Mouse (Mus musculus): ENCODE results near the gene Vill. TPM values are rescaled to one million over a fixed set of nuclear protein-coding genes. Genes with fewer than 3 reads are reported as not detected.
A peak's percentile ranks its signal among the peaks of the same experiment; 100 is the strongest.

The Vill gene
- total RNA-seq, 2 experiments from 2014 or later = 0.18 to 0.81 TPM

DNA sequence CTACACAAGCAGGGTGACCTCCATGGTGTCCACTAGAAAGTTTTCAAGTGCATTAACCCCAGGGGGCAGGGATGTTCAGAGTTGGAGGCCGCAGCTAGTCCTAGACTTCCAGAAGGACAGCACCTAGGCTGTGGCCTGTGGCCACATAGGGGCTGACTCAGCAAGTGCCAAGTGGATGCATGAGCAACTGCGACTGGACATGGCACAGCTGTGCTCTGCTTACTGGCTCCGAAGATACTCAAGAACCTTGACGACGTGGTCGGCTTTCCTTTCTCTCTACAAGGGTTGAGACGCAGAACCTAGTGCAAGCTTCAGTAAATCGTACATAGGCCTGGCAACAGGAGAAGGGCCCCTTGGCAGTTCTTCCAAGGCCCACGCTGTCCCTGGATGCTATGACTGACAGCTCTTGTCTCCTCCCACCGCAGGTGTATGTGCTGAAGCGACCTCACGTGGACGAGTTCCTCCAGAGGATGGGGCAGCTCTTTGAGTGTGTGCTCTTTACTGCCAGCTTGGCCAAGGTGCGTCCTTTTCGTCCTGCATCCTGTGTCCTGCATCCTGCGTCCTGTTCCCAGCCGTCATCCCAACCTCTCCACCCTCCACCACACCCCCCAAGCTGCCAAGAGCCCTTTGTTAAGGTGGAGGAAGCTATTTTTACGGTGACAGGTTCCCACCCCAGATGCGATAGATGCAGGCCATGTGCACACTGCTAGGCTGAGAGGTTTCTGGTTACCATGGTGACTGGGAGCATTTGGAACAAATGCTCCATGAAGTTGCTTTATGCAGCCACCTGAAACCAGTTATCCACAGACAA is 19.3 kb upstream of the Vill start:
- no peak for DNase-seq
- intact Hi-C loops (cut with DNase I) = no loop called here

DNA sequence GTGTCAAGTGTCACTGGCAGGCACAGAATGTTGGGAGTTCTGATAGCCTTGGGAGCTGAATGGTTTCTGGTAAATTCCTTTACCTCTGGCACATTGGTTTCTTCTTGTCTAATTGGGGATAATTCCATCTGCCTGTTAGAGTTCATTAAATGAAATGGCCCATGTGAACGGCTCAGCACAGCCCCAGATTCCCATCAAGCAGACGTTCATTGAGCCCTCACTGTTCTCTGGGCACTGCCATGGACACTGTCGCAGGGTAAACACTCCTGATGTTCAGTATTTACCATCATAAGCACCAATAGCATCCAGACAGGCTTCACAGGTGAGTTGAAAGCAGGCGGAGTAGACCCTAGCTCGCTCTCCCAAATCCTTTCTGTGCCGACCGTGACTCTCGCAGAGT is 18.5 kb upstream of the Vill start:
- DNase-seq = no peak
- intact Hi-C loops (cut with DNase I) = no loop called here

DNA sequence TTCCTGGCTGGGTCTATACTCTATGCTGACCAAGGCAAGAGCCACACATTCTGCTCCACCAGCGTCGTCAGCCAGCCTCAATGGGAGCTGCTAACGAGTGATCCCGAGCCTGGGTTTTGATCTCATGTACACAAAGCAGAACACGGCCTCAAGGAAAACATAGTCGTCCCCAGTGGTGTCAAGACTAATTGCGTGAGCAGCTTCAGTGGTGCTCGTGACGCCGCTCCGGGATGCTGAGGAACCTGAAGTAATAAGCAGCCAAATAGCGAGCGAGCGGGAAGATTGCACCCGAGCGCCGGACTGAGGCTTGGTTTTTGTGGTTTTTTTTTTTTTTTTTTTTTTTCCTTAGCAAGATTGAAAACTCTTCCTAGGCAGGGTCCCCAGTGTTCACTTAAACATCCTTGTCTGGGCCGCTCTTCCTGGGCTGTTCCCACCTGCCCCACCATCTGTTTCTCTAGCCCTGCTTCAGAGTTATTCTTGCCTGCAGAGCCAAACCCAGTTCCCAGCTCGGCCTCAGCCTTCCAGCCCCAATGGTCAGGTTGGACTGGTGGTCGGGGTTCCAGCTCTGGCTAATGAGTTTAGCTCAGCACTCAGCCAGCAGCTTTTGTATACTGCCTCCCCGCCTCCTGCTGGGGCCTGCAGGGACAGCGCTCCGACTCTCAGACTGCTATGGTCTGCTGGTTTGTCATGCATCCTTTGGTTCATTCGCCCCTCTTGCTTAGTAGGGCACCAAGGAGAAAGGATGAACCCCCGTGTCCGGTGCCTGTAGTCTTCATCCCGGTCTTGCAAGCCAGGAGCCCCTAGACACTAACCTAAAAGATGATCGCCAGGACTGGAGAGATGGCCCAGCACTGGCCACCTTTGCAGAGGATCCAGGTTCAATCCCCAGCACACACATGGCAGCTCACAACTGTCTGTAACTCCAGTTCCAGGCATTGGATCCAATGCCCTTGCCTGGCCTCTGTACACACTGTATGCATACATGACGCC is 17.6 kb upstream of the Vill start:
- DNase-seq = no peak
- intact Hi-C loops (cut with DNase I) = no loop called here

DNA sequence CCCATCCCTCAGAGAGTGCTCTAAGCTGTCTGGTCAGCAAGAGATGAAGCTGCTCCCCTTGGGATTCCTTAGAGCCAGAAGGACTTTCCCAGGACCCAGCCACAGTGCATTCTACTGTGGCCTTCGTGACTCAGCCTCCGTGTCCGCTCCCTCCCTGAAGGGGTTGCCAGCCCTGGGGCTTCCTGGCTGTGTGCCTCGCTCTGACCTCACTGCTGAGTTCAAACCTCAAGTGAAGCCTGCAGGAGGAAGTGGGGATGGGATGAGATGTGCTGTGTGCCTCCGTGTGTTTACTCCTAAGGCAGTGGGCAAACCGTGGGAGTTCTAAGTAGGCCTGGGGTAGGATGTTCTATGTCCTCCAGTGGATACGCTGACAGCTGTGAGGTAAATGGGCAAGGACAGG is 16.7 kb upstream of the Vill start:
- intact Hi-C loops (cut with DNase I) = no loop called here
- peak; percentile 81 to 82 for DNase-seq

DNA sequence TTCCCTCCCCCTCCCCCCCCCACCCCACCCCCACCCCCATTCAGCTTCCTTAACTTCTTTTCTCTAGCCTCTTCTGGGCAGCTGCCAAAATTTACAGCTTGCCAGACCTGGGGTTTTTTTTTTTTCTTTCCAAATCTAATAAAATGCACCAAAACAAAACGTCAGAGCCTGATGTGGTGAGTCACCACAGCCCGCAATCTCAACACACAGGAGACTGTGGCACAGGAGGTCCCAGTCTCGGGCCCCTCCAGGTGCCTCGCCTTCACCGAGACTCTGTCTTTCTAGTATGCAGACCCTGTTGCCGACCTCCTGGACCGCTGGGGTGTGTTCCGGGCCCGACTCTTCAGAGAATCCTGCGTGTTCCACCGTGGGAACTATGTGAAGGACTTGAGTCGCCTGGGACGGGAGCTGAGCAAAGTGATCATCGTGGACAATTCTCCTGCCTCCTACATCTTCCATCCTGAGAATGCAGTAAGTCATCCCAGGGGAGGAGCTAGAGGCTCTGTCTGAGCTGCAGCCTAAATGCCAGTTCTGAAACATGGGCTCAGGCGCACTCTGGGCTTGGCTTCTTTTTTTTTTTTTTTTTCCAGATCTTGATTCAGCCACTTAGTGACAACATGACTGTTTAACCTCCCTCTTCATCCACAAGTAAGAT is 15.4 kb upstream of the Vill start:
- no peak for DNase-seq
- intact Hi-C loops (cut with DNase I) = no loop called here

DNA sequence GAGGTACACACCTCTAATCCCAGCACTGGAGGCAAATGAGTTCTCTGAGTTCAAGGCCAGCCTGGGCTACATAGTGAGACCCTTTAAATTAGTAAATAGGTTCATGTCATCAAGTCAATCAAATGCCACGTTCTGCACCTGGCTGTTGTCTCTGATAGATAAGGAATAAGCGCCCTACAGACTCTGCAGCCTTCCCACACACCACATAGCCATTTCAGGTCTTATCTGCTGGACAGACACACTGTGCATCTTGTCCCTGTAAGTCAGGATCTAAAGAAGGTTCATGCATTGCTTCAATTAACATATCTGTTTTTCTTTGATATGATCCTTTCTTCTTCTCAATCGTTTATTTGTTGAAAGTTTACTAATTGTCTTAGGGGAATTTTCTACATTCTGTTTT is 14.0 kb upstream of the Vill start:
- DNase-seq = no peak
- intact Hi-C loops (cut with DNase I) = no loop called here

DNA sequence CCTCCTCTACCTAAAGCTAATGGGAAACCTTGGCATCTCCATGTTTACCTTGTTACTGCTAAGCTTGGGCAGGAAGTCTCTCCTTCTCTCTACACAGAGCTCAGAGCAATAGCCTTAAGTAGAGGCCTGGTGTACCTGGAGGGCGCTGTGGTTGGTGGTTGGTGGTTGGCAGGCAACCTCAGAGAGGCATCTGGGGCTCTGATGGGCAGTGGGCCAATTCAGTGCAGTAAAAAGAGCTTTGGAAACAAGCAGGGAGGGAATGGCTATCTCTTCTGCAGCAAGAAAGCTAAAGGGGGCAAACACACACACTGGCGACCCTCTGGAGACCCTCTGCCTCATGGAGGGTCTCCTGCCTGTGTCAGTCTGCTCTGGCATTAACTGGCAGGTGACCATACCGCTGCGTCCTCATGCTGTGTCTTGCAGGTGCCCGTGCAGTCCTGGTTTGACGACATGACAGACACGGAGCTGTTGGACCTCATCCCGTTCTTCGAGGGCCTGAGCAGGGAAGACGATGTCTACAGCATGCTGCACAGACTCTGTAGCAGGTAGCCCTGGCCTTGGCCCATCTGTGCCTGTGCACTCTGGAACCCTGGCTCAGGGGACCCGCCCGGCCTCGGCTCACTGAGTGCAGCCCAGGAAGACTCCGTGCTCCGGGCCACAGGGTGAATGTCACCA is 12.3 kb upstream of the Vill start:
- no peak for DNase-seq
- intact Hi-C loops (cut with DNase I) = no loop called here

DNA sequence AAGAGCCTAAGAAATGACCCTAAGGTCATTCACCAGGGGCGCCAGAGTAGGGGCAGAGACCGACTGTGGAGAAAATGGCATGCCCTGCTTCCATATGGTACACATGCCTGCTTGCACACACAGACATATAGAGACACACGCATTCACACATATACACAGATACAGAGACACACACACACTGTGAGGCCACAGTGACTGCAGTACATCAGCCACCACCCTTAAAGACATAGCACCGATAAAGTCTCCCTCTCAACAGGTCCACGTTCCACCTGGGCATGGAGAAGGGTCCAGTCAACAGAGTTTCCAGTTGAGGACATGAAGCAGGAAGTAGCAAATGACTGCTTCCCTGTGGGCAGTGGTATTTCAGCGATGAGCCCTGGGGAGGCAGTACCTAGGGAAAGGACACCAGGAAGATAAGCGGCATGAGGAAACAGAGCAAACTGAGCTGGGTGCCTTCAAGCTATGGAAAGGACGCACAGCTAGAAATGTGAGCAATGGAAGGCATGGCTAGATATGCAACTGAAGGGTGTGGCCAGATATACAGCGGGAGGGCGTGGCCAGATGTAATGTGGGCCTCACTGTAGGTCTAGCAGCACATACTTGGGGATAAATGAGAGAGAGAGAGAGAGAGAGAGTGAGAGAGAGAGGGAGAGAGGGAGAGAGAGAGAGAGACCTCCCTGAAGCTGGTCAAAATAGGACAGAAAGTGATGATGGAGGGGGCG is 4.2 kb upstream of the Vill start:
- intact Hi-C loops (cut with DNase I) = no loop called here
- no peak for DNase-seq

DNA sequence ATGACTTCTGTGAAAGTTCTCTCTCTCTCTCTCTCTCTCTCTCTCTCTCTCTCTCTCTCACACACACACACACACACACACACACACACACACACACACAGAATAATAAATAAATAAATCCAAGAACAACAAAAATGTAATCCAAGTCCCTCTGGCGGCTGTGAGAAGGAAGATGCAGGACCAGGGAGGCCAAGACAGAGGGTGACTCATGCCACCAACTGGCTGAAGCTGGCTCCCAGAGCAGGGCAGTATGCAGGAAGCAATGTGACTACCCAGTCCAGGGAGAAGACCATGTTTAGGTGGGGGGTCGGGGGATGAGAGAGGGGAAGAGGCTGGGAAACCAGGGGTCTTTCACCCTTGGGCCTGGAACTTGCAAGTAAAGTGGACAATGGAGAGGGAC is 1.4 kb upstream of the Vill start:
- intact Hi-C loops (cut with DNase I) = no loop called here
- DNase-seq = no peak

DNA sequence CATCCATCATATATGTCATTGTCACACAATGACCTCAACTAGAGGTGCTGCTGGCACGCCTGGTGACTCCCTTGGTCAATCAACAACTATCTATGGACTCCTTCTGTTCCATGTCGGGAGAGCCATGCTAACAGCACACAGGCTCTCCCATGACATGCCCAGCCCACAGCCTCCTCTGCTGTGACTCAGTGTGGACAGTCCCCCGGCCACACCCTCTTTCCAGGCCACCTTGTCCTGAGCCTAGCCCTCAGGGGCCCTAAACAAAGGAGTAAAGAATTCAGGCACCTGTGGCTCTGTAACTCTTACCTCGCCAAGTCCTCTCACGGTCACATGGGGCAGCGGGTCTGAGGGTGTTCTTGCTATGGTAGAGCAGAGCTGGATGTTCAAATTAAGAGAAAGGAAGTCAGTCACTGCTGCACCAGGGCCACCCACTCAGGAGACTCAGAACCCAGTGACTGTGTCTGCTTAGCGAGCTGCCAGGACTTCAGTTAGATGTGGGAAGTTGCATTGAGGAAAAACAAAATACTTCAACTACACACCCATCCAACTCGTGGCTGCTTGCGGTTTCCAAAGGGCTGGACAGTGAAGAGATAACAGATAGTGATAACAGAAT is 1.5 kb downstream of the Vill start:
- DNase-seq = no peak
- intact Hi-C loops (cut with DNase I) = no loop called here

DNA sequence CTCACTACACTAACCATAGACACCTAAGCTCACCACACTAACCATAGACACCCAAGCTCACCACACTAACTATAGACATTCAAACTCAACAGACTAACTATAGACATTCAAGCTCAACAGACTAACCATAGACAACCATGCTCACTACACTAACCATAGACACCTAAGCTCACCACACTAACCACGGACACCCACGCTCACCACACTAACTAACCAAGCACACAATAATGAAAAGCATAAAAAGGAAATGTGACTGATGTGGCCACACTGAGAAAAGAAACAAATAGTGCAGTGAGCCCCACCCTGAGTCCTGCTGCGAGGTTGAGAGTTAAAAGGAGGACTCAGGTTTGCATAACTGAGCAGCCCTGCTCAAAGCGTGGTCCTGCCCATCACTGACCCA is 2.8 kb downstream of the Vill start:
- intact Hi-C loops (cut with DNase I) = no loop called here
- DNase-seq = no peak

DNA sequence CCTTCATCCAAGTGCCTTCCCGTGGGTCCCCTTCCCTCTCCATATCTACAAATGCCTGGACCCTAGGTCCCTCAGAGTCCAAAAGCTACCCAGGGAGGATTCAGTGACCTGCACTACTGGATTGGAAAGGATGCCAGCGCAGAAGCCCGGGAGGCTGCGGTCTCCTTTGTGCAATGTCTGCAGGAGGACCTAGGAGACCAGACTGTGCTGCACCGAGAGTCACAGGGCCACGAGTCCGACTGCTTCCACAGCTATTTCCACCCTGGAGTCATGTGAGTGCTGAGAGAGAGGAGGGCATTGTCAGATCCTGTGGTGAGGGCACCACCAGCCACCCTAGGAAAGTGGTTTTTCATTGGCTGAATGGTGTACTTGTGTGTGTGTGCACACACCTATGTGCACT is 5.7 kb downstream of the Vill start:
- intact Hi-C loops (cut with DNase I) = no loop called here
- no peak for DNase-seq

DNA sequence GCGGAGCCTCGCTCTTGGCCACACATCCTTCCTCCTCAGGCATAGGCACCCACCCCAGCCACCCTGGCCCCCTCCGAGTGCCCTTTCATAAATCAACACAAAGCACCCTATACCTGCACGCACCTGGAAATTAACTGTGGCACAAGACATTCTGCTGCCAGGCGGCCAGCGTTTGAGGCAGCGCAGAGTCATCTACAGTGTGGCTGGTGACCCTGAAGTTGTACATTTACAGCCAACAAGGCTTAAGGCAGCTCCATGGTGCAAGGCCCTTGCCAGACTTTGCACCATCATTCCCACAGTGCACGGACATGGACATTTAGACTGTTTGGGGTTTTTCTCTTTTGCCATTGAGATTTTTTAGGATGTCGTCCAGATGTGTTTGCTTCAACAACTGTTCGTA is 8.1 kb downstream of the Vill start:
- DNase-seq = no peak
- intact Hi-C loops (cut with DNase I) = no loop called here

DNA sequence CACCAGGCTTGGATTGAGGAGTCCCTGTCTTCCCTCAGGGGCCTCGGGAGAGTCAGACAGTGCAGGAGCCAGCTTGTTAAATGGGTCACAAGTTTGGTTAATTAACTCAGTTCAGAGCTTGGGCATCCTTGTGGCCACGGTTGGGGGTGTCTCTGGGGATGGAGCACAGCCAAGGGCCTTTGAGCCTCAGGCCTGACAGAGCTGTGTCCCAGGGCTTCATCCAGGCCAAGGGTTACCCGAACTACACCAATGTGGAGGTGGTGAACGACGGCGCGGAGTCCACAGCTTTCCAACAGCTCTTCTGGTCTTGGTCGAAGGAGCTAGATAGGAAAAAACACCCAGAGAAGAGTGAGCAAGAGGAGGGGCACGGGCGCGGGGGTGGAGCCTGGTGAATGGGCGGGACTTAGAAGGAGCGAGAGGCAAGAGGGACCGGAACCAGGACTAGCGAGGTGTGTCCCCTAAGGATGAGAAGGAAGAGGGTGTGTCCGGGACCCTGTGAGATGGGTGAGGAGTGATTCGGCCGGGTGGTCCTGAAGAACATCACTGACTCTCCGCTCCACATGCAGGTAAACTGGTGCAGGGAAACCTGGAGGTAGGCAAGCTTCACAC is 10.6 kb downstream of the Vill start:
- intact Hi-C loops (cut with DNase I) = no loop called here
- no peak for DNase-seq

DNA sequence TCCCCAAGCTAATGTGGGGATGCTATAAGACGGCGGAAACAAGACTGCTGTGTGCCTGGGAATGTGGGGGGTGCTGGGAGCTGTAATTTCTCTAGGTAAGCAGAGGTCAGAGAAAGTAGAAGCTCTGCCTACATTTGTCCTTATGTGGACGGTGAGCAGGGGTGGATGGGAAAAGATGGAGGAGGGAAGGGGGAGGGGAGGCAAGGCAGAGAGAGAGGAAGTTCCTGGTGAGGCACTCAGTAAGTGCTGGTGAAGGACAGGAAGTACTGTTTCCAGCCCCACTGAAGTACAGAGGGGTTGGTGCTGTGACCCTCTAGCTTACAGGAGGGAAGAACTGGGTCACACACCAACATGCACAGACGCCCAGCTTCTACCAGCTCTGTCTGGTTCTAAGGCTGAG is 11.7 kb downstream of the Vill start:
- intact Hi-C loops (cut with DNase I) = no loop called here
- DNase-seq = no peak

DNA sequence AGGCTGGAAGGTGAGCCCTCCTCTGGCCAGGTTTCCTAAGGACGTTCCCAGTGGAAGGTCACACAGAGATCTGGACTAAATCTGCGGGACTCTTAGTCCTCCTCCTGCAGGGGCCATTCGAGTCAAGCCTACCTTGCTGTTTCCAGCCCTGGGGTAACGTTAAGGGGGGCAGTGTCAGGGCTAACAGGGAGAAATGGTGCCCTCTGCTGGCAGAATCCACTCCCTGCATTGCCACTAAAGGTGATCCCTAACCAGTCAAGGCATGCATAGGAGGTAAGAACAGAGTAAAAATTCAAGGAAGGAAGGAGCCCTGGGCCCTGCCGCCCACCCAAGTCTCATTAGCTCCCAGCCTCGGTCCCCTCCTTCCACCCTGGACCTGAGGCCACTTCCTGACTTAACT is 15.0 kb downstream of the Vill start:
- DNase-seq = peak; percentile 67 to 75
- intact Hi-C loops (cut with DNase I) = loop anchor here (1.0 to 5.0 kb wide), 3 partner anchors 40 to 465 kb away; no protein-coding TSS in a partner anchor

DNA sequence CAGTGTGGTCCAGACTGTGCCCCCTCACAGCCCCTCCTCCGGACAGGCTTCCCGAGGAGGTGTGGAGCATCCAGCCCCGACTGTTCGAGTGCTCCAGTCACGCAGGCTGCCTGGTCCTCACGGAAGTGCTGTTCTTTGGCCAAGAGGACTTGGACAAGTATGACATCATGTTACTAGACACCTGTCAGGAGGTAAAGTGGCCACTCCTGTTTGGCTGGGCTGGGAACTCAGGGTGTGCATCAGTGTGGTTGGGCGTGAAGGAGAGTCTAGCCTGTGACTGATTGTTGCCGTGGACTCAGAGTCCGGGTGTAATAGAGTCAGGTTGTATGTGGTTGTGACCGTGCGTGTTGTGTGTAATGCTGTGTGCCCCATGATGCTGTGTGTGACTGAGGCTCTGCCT is 15.7 kb downstream of the Vill start:
- no peak for DNase-seq

DNA sequence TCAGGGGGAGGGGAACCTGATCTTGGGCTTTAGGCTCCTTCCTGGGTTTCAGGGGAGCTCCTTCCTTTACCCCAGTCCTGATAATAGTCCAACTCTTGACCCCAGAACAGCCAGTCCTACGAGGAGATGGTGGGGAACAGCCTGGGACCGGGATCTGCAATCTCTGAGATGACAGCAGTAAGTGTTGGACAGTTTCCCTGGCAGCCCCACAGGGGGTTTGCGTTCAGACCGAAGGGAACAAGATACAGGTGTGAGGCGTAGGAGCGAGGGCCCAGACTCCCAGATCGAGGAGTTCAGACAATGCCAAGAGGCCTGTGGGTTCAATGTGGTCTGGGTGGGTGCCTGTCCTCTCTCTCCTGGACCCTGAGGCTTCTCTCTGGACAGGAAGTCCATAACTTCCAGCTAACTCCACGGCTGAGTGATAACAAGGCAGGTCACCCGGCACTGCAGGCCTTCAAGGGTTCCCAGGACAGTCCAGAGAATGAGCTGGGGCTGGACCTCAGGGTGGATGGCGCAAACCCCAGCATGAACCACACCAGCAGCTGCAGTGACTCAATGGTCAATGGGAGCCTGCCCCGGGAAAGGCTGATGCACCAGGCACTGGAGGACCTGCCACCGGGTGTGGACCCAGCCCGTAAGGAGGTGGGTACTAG is 17.7 kb downstream of the Vill start:
- intact Hi-C loops (cut with DNase I) = no loop called here
- DNase-seq = no peak

More for the DNA sequence above, 15.7 kb downstream of the Vill start:
- intact Hi-C loops (cut with DNase I) = loop anchor here (5.0 kb wide), 2 partner anchors 41 to 466 kb away; no protein-coding TSS in a partner anchor

All from gastrocnemius, postnatal 36 days (tissue).